Mouse (Mus musculus) embryo, embryonic 10 days (tissue): ENCODE results near the gene Cpt1c.

ENCODE experiments used
- DNase-seq: peaks from one replicate; pipeline ENCODE4 v3.0.0-alpha.2; 2015; ENCODE audit warnings: low spot score

Gene Cpt1c

DNA sequence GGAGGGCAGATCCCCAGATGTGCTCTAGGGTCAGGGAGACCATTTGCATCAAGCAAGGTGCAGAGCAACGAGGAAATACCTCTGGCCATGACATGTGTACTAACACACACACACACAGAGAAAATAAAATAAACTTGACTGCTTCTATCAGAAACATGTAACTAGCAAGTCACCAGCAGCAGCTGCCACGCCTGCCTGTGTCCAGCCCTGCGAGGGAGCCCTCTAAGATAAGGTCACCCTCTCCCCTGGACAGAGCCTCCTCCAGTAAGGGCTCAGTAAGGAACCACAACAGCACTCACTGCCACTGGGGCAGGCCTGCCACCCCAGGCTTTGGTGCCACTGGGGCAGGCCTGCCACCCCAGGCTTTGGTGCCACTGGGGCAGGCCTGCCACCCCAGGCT lies 56.4 kb downstream of the Cpt1c start:
- peak; percentile 3 for DNase-seq

- no peak for DNase-seq
Observed at GRCm38 (mm10) chr7:44916881-44917280, 57.8 kb downstream of the Cpt1c start.

- DNase-seq = no peak
Observed at GRCm38 (mm10) chr7:44916191-44916590, 58.5 kb downstream of the Cpt1c start.

GRCm38 (mm10) chr7:44915314-44915713 lies 59.3 kb downstream of the Cpt1c start:
- DNase-seq = no peak

DNA sequence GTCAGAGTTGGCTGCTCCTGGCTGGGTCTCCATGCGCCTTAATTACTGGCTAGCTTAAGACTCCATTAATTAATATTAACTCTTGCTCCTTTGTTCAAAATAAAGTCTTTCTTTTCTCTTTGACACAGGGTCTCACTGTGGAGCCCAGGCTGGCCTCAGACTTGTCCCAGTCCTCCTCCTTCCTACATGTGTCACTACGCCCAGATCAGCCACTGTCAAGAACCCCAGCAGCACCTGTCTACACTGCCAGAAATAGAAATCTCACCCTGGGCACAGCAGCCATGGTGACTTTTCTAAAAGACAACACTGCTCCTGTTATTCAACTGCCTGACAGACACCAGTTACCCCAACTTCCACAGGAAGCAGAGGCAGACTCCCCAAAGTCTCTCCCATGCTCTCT lies 60.3 kb downstream of the Cpt1c start:
- DNase-seq = no peak
